Mouse (Mus musculus) neural tube, embryonic 15.5 days (tissue): ENCODE measurements at regions not wholly inside any gene's neighbourhood (a gene's known extent, or its start where the extent isn't known, plus 50 kb on each side); places are given as distances from the start of the nearest gene placed in this dataset.

Source experiments
- ATAC-seq: fragments of 200-750 bp; cut with Nextera tagmentation; 2 replicates; pipeline ENCODE4 v1.8.0; 2017; ENCODE audit warnings: mild to moderate bottlenecking, moderate TSS enrichment, moderate library complexity; ENCODE audit not compliant: low FRiP score
- H3K27ac ChIP-seq: fragments of 300-500 bp; sonication (generic); replicated peaks from 2 replicates; pipeline ENCODE4 v1.5.1; 2015; ENCODE audit warnings: mild to moderate bottlenecking, inconsistent platforms
- H3K27me3 ChIP-seq: fragments of 300-500 bp; sonication (generic); replicated peaks from 2 replicates; pipeline ENCODE4 v1.6.1; 2015; ENCODE audit warnings: inconsistent platforms
- H3K36me3 ChIP-seq: fragments of 300-500 bp; sonication (generic); 2 replicates; pipeline ENCODE4 v1.6.1; 2015; ENCODE audit warnings: inconsistent platforms
- H3K4me1 ChIP-seq: fragments of 300-500 bp; sonication (generic); 2 replicates; pipeline ENCODE4 v1.6.1; 2015; ENCODE audit warnings: inconsistent platforms
- H3K4me2 ChIP-seq: fragments of 300-500 bp; sonication (generic); 2 replicates; pipeline ENCODE4 v1.6.1; 2015; ENCODE audit warnings: inconsistent platforms, mild to moderate bottlenecking, moderate library complexity
- H3K4me3 ChIP-seq: fragments of 300-500 bp; sonication (generic); replicated peaks from 2 replicates; pipeline ENCODE4 v1.5.1; 2015; ENCODE audit warnings: mild to moderate bottlenecking, inconsistent platforms
- H3K9ac ChIP-seq: fragments of 300-500 bp; sonication (generic); replicated peaks from 2 replicates; pipeline ENCODE4 v1.6.1; 2015; ENCODE audit warnings: mild to moderate bottlenecking, inconsistent platforms
- H3K9me3 ChIP-seq: fragments of 300-500 bp; sonication (generic); replicated peaks from 2 replicates; pipeline ENCODE4 v1.6.1; 2016; ENCODE audit warnings: inconsistent platforms
- WGBS: fragments of 180-500 bp; shearing (Covaris S2); methylation state at CpG from one replicate; pipeline ENCODE4 v1.1.7; 2015; ENCODE audit warnings: mixed read lengths; 5-methylcytosine and 5-hydroxymethylcytosine counted together

DNA sequence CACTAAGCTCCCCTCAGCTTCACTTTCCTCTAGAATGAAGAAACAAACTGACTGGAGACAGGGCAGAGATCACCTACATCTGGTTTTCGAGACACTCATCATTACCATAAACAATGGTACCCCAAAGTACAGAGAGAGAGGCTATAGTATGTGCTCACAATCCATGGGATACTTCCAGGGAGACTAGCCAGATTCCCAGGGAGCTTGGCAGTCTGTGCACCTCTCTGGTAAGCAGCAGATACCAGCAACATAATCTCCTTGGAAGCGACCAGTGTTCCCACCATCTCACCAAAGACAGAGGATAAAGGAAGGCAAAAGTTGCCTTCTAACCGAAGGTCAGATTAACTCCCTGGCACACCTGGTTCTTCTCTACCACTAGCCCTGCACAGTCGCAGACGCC is 256.4 kb downstream of the Prdm2 start:
- ATAC-seq: no peak
- Histone ChIP-seq H3K9ac (no peak overlapping the region), H3K4me3 (no peak overlapping the region), H3K4me2 (no peak overlapping the region), H3K4me1 (peaks cover 39% of the 10 kb centered on the region), H3K27ac (peak overlapping the region; percentile 58; the same call in 1 of the 2 replicates), H3K36me3 (no peaks in the 10 kb centered on the region), H3K9me3 (no peaks in the 10 kb centered on the region), H3K27me3 (no peaks in the 10 kb centered on the region)
- WGBS: 82% methylated on average over 5 of the region's 5 CpGs

DNA sequence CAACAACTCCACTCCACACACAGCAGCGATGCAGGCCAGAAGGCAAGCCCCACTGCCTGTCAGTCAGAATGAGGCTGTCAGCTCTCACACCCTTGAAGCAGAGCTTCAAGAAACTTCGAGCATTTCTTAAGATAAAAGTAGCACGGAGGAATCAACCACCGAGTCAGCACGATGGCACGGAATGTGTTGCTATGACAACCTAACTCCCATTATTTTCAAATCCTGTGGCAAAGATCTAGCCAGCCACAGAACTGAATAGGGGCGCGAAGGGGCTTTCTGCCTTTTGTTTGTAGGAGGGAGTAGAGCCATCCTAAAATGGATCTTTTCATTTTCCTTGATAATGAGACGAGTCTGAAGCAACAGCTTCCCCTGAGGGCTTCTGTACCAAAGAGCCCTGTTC is 259.1 kb downstream of the Prdm2 start:
- Histone ChIP-seq H3K9me3 (no peaks in the 10 kb centered on the region), H3K4me2 (peak overlapping the region; percentile 11; the same call in 1 of the 2 replicates), H3K27me3 (no peaks in the 10 kb centered on the region), H3K4me3 (no peak overlapping the region), H3K36me3 (no peaks in the 10 kb centered on the region), H3K4me1 (peaks cover 40% of the 10 kb centered on the region), H3K9ac (no peak overlapping the region), H3K27ac (0 out of 2 replicates have a peak overlapping the region, but pooled peaks have one; percentile 59)
- peak; percentile 40 for ATAC-seq
- 18% methylated on average over 9 of the region's 9 CpGs for WGBS

DNA sequence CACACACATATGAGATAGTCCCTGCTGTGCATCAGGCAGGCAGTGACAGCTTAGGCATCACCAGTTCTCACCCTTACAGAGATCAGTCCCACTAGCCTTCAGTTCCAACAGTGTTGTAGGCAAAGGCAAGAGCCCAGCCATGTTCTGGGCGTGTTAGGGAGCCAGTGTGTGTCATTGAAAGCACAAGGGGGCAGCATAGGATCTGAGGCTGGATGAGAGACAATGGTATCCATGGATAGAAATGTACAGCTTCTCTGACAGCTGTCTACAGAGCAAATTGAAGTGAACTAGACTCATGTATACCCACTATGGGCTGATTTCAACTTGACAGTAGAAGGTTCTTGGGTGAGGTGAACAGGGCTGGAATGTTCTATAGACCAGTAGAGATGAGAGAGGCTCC is 259.9 kb downstream of the Prdm2 start:
- H3K36me3 ChIP-seq: no peaks in the 10 kb centered on the region
- WGBS: 87% methylated on average over 1 of the region's 1 CpGs
- no peaks in the 10 kb centered on the region for H3K9me3 ChIP-seq
- H3K27me3 ChIP-seq: no peaks in the 10 kb centered on the region
- H3K27ac ChIP-seq: no peak overlapping the region
- no peak for ATAC-seq
- H3K4me2 ChIP-seq: no peak overlapping the region
- peaks cover 38% of the 10 kb centered on the region for H3K4me1 ChIP-seq
- H3K9ac ChIP-seq: no peak overlapping the region
- H3K4me3 ChIP-seq: no peak overlapping the region

DNA sequence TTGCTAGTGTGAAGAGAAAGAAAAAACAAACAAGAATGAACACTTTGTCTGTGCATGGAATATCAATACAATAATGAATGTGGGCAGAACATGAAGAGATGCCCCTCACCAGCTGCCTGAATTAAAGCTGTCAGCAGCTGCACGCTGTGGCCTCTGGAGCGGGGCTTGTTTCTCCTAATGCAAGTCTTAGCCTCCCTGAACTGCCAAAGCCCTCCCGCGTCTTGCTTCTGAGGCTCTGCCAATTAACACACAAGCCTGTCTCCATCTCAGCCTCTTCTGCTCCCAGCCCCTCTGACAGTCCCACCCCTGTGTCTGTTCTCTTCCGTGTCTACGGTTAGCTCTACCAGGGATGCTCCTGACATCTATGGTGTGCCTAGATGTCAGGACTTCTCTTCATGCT is 265.1 kb downstream of the Prdm2 start:
- ATAC-seq: no peak

DNA sequence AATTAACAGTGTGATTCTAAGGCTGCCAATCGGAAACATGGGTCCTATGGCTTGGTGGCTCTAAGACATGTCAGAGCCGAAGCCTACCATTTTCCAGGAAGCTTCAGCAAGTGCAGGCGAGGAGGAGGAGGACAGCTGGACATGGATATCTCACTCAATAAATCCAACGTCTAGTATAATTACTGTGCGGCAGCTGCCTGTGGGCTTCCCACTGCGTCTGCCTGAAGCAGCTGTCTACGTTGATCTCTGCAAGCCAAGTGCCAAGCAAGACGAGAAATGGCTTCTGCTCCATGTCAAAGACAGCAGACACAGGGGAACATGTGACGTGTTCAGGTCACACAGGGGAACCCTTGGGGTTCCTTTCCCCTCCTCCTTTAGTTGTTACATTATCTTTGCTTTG is 279.2 kb downstream of the Prdm2 start:
- H3K27me3 ChIP-seq: no peaks in the 10 kb centered on the region
- no peak overlapping the region for H3K9ac ChIP-seq
- peaks cover 8% of the 10 kb centered on the region; the same call in 1 of the 2 replicates for H3K4me1 ChIP-seq
- WGBS: 59% methylated on average over 9 of the region's 9 CpGs
- 0 out of 2 replicates have a peak, but pooled peaks have one; percentile 24 for ATAC-seq
- H3K4me2 ChIP-seq: no peak overlapping the region
- H3K4me3 ChIP-seq: no peak overlapping the region
- H3K27ac ChIP-seq: 0 out of 2 replicates have a peak overlapping the region, but pooled peaks have one; percentile 20
- no peaks in the 10 kb centered on the region for H3K9me3 ChIP-seq
- no peaks in the 10 kb centered on the region for H3K36me3 ChIP-seq

More for the DNA sequence above, 265.1 kb downstream of the Prdm2 start:
- no peaks in the 10 kb centered on the region for H3K9me3 ChIP-seq
- no peak overlapping the region for H3K4me2 ChIP-seq
- peaks cover 11% of the 10 kb centered on the region; the same call in 1 of the 2 replicates for H3K4me1 ChIP-seq
- H3K27ac ChIP-seq: no peak overlapping the region
- H3K36me3 ChIP-seq: no peaks in the 10 kb centered on the region
- no peaks in the 10 kb centered on the region for H3K27me3 ChIP-seq
- H3K9ac ChIP-seq: no peak overlapping the region
- WGBS: 69% methylated on average over 6 of the region's 6 CpGs
- H3K4me3 ChIP-seq: no peak overlapping the region

DNA sequence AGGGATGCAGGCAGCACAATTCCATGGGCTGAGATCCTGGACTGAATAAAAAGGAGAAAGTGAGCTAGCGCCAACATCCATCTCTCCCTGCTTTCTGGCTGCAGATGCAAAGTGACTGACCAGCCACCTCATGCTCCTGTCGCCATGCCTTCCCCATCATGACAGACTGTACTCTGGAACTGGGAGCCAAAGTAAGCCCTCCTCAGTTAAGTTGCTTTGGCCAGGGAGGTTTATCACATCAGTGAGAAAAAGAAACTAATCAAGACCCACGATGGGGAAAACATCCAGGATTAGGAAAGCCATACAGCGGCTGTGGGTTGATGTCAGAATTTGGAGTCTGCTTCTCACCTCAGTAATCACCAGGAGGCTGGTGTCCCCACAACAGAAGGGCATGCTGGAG is 283.6 kb downstream of the Prdm2 start:
- ATAC-seq: no peak
- Histone ChIP-seq H3K4me2 (no peak overlapping the region), H3K36me3 (no peaks in the 10 kb centered on the region), H3K27ac (no peak overlapping the region), H3K4me3 (no peak overlapping the region), H3K27me3 (no peaks in the 10 kb centered on the region), H3K9ac (no peak overlapping the region), H3K4me1 (peaks cover 8% of the 10 kb centered on the region; the same call in 1 of the 2 replicates), H3K9me3 (no peaks in the 10 kb centered on the region)
- WGBS: 86% methylated on average over 4 of the region's 4 CpGs

DNA sequence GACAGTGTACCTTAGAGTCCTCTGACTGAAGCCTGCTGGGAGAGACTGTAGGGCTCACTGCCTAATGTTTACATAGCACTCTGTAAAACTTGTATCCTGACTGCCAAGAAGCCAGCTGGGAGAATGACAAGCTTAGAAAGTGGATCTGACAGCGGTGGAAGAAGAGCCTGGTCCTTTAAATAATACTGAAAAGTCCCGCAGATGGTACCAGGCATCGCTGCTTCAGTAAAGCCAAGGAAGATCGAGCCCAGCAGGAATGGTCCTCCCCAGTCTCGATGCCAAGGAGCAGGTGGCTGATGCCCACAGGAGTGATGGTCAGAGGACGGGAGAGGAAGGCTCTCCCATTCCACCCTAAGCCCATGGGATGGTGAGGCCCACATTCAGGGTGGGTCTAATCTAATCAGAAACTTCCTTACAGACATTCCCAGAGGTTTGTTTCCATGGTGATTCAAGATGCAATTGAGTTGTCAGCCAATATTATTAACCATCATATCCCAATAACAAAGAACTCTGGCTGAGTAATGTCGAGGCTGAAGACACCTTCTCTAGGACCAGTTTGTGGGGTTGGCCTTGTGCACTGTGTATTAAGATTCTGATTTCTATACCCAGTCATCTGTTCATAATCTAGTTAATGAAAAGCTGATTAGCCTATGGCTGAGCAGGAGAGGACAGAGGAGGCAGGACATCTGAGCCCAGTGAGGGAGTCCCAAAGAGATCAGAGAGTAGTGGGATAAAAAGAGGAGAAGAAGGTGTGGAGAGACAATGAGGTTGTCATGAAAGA is 285.3 kb downstream of the Prdm2 start:
- no peak overlapping the region for H3K27ac ChIP-seq
- H3K27me3 ChIP-seq: no peaks in the 10 kb centered on the region
- no peak overlapping the region for H3K9ac ChIP-seq
- no peak overlapping the region for H3K4me3 ChIP-seq
- ATAC-seq: no peak
- WGBS: 83% methylated on average over 7 of the region's 7 CpGs
- no peak overlapping the region for H3K4me2 ChIP-seq
- H3K36me3 ChIP-seq: no peaks in the 10 kb centered on the region
- no peaks in the 10 kb centered on the region for H3K4me1 ChIP-seq
- H3K9me3 ChIP-seq: no peaks in the 10 kb centered on the region

DNA sequence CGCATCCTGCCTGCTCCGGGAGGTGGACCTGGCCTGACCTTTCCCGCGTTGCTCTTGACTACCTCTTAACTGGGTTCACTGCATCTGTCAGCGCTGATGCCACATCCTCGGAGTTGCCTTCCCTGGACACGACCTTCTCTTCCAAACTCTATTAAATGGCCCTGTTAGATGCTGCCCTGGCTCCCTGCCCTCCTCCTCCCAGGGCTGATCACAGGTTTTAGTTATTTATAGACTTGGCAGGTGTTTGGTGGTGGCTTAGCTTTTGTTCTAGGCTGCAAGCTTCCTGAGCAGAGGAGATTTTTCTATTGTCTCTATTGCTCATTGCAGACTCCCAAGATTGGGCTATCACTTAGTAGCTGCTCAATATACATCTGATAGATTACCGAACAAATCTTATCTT is 287.7 kb downstream of the Prdm2 start:
- Histone ChIP-seq H3K9ac (no peak overlapping the region), H3K36me3 (no peaks in the 10 kb centered on the region), H3K4me3 (no peak overlapping the region), H3K9me3 (no peaks in the 10 kb centered on the region), H3K27me3 (no peaks in the 10 kb centered on the region), H3K27ac (no peak overlapping the region), H3K4me2 (no peak overlapping the region), H3K4me1 (no peaks in the 10 kb centered on the region)
- 83% methylated on average over 8 of the region's 8 CpGs for WGBS
- no peak for ATAC-seq

DNA sequence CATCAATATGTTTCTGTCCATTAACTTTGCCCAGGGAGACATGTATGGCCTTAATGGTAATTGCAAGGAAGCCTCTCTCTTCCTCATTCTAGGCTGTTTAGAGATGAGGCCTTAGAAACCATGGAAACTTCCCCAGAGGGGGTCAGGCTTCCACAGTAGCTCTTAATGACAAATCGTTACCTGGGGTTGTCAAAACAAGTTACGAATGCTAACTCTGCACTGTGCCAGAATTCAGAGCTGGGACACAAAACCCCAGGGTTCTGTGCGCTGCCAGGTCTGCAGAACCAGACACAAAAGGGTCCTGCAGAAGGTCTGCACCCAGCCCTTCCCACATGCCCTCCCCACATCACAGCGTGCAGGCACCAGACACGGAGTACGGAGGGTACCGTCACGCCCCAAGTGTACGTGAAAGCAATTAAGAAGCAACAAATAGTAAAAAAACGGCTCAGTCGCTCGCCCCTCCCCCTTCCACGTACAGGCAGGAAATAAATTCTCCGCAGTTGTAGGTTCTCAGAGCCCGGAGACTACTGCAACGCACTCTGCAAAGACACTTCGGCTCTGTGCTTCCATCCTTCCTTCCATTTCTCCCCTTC is 303.3 kb downstream of the Prdm2 start:
- Histone ChIP-seq H3K9ac (no peak overlapping the region), H3K4me3 (peak overlapping the region; percentile 13), H3K36me3 (no peaks in the 10 kb centered on the region), H3K27me3 (no peaks in the 10 kb centered on the region), H3K9me3 (no peaks in the 10 kb centered on the region), H3K27ac (peak overlapping the region; percentile 66), H3K4me1 (peaks cover 12% of the 10 kb centered on the region), H3K4me2 (peak overlapping the region; percentile 57)
- 8% methylated on average over 17 of the region's 17 CpGs for WGBS
- ATAC-seq: peak; percentile 71

DNA sequence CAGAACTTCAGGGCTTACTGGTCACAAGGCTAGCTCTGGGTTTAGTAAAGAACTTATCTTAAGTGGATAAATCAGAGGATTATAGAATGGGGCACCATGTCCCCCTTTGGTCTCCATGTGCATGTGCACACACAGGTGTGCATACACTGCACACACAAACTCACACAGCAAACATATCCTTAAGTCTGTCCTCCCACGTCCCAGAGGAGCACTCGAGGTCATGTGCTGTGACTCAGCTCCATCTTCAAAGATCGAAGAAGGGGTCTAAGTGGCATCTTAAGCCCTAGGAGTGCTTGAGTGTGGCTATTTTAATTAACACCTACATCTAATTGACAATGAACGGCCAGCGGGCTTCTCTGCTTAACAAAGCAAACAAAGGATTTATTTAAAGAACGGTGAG is 304.0 kb downstream of the Prdm2 start:
- Histone ChIP-seq H3K4me1 (peaks cover 12% of the 10 kb centered on the region), H3K27ac (no peak overlapping the region), H3K9me3 (no peaks in the 10 kb centered on the region), H3K4me2 (no peak overlapping the region), H3K4me3 (no peak overlapping the region), H3K36me3 (no peaks in the 10 kb centered on the region), H3K27me3 (no peaks in the 10 kb centered on the region), H3K9ac (no peak overlapping the region)
- 0 out of 2 replicates have a peak, but pooled peaks have one; percentile 28 for ATAC-seq
- WGBS: 48% methylated on average over 6 of the region's 6 CpGs

DNA sequence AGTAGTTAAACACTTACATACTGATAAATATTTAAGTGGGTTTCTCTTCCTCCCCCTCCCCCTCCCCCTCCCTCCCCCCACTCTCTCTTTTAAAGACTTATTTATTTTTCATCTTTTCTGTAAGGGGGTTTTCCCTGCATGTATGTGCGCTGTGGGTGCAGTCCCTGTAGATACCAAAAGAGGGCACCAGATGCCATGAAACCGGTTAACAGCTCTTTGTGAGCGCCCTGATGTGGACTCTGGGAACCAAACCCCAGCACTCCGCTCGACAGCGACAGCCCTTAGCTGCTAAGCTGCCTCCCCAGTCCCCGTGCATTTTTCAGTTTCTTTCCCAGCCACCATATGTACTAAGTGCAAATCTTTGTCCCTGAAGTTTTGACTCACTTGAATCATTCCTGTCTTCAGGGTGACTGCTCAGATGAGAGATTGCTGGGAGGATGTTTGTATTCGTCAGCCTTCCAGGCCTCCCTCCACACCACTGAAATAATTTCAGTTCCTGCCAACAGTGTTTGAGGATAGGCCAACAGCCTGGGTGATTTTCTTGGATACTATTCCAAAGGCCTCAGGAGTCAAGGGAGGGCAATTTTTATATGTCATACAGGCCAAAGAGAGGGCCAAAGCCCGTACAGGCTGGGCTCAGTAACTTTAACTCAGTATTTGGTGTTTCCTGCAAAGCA is 309.3 kb downstream of the Prdm2 start:
- H3K4me3 ChIP-seq: no peak overlapping the region
- no peak for ATAC-seq
- no peak overlapping the region for H3K4me2 ChIP-seq
- H3K27ac ChIP-seq: no peak overlapping the region
- no peaks in the 10 kb centered on the region for H3K36me3 ChIP-seq
- H3K4me1 ChIP-seq: peaks cover 10% of the 10 kb centered on the region
- no peaks in the 10 kb centered on the region for H3K9me3 ChIP-seq
- H3K27me3 ChIP-seq: no peaks in the 10 kb centered on the region
- no peak overlapping the region for H3K9ac ChIP-seq
- WGBS: 72% methylated on average over 9 of the region's 9 CpGs

DNA sequence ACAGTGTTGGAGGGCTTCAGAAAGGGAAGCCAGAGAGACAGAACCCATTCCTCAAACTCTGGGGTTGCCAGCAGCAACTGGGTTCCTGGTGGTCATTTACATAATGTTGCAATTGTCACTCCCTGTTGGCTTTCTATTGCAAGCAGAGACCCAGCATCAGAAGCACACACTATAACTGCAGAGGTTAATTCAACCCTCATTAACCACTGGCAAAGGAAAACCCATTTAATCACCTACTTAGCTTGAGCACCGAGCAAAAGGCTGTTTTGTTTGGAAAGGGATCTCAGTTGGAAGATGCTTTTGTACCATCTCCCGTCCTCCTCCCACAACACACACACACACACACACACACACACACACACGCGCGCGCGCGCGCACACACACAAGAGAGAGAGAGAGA is 312.0 kb downstream of the Prdm2 start:
- Histone ChIP-seq H3K27me3 (no peaks in the 10 kb centered on the region), H3K9me3 (no peaks in the 10 kb centered on the region), H3K9ac (no peak overlapping the region), H3K27ac (no peak overlapping the region), H3K4me2 (no peak overlapping the region), H3K36me3 (no peaks in the 10 kb centered on the region), H3K4me1 (peaks cover 10% of the 10 kb centered on the region), H3K4me3 (no peak overlapping the region)
- 74% methylated on average over 9 of the region's 9 CpGs for WGBS
- no peak for ATAC-seq
